Mouse (Mus musculus) spleen, adult 2 months (tissue): Measurements from ENCODE around the gene Cdk5rap3. TPM values are rescaled to one million over a fixed set of nuclear protein-coding genes. Genes with fewer than 3 reads are reported as not detected.

Experiments used
- DNase-seq, 2 experiments: peaks; one replicate each; pipeline versions ENCODE4 v3.0.0 to v3.0.0-alpha.2; 2012 to 2021; ENCODE audit warnings: low spot score in 2 of 2, low read depth in 1 of 2
- H3K27ac ChIP-seq: fragments of 200-500 bp; 2 replicates; pipeline ENCODE4 v1.5.1; 2012; ENCODE audit warnings: low read length, inconsistent platforms; ENCODE audit not compliant: insufficient read depth
- H3K27me3 ChIP-seq: fragments of 200-500 bp; 2 replicates; pipeline ENCODE4 v1.6.1; 2012; ENCODE audit warnings: mild to moderate bottlenecking, moderate library complexity, low read length, inconsistent platforms; ENCODE audit not compliant: control insufficient read depth, insufficient read depth
- H3K36me3 ChIP-seq: fragments of 200-500 bp; 2 replicates; pipeline ENCODE4 v1.6.1; 2012; ENCODE audit warnings: mild to moderate bottlenecking, low read length, inconsistent platforms; ENCODE audit not compliant: control insufficient read depth, insufficient read depth
- H3K4me1 ChIP-seq: fragments of 200-500 bp; 2 replicates; pipeline ENCODE4 v1.6.1; 2011; ENCODE audit warnings: inconsistent platforms; ENCODE audit not compliant: control insufficient read depth, insufficient read depth, insufficient read length
- H3K4me3 ChIP-seq: fragments of 200-500 bp; 2 replicates; pipeline ENCODE4 v1.5.1; 2011; ENCODE audit warnings: mild to moderate bottlenecking, inconsistent platforms; ENCODE audit not compliant: insufficient read depth, insufficient read length; ENCODE audit errors: extremely low read depth
- CTCF ChIP-seq: fragments of 200-500 bp; IDR thresholded peaks from 2 replicates; pipeline ENCODE4 v1.5.1; 2011; ENCODE audit warnings: mild to moderate bottlenecking, inconsistent platforms; ENCODE audit not compliant: insufficient read depth, insufficient read length, insufficient replicate concordance; ENCODE audit errors: extremely low read depth
- POLR2A ChIP-seq: fragments of 200-500 bp; IDR thresholded peaks from 2 replicates; pipeline ENCODE4 v1.6.1; 2011; ENCODE audit warnings: low read depth, low read length, inconsistent platforms
- WGBS: fragments of 180-500 bp; shearing (Covaris S2); methylation state at CpG from one replicate; pipeline ENCODE4 v1.1.7; 2018; 5-methylcytosine and 5-hydroxymethylcytosine counted together
- polyA plus RNA-seq: library from polyadenylated mRNA; depleted of rRNA; stranded (reverse); fragments of >200 nt; gene quantifications from 2 replicates; pipeline ENCODE4 v1.2.3, GENCODE M21; 2012

Cdk5rap3 gene
- polyA plus RNA-seq, 1 experiment, result 31.7 TPM

GRCm38 (mm10) chr11:96934921-96935356 is 18.6 kb upstream of the Cdk5rap3 start:
- H3K27ac ChIP-seq, result no peak overlapping the region
- TF ChIP-seq POLR2A (no peak), CTCF (no peak)
- 46% methylated on average over 12 of the region's 12 CpGs for WGBS
- no peaks in the 10 kb centered on the region for H3K4me1 ChIP-seq
- peak; percentile 17 to 31 for DNase-seq
- 0 out of 2 replicates have a peak, but pooled peaks cover 2% of the 10 kb centered on the region for H3K36me3 ChIP-seq
- H3K4me3 ChIP-seq, result no peak overlapping the region
- H3K27me3 ChIP-seq, result no peaks in the 10 kb centered on the region

DNA sequence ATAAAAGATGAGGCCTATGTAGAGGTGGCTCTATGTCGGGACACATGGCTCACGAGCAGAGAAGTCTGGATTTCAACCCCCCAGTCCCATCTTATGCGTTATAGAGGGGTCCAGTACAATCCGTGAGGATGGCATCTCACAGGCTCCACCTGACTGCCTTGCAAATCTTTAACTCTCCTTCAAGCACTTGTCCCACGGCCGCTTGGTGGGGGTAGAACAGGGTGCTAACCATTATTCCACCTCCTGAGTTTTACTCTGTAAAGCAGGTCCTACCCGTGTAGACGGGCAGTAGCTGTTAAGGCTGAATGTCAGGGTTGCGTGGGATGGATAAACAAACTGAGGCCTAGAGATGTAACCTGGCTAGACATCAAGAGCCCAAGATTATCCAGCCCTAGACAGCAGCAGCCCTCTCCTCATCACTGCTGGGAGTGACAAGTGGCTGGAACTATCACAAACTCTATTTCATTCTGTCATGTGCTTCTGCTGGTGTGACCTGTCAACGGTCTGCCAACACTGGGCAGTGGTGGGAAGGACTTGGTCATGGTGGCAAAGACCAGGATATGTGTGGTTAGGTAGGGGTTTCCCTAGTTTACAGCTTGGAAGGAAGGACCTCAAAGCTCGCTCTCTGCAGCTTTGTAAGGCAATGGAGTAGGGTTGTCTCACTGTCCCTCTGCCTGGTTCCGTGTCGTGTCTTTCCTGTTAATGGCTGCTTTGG is 17.4 kb upstream of the Cdk5rap3 start:
- no peaks in the 10 kb centered on the region for H3K36me3 ChIP-seq
- DNase-seq, result no peak
- H3K27ac ChIP-seq, result no peak overlapping the region
- no peaks in the 10 kb centered on the region for H3K4me1 ChIP-seq
- TF ChIP-seq POLR2A (no peak), CTCF (no peak)
- no peaks in the 10 kb centered on the region for H3K27me3 ChIP-seq
- no peak overlapping the region for H3K4me3 ChIP-seq
- WGBS, result 89% methylated on average over 13 of the region's 13 CpGs

- no peaks in the 10 kb centered on the region for H3K27me3 ChIP-seq
- no peaks in the 10 kb centered on the region for H3K36me3 ChIP-seq
- 78% methylated on average over 8 of the region's 8 CpGs for WGBS
- H3K27ac ChIP-seq, result no peak overlapping the region
- no peak for DNase-seq
- no peak overlapping the region for H3K4me3 ChIP-seq
- no peaks in the 10 kb centered on the region for H3K4me1 ChIP-seq
- TF ChIP-seq CTCF (no peak), POLR2A (no peak)
Observed at GRCm38 (mm10) chr11:96931327-96932062, 15.2 kb upstream of the Cdk5rap3 start.

DNA sequence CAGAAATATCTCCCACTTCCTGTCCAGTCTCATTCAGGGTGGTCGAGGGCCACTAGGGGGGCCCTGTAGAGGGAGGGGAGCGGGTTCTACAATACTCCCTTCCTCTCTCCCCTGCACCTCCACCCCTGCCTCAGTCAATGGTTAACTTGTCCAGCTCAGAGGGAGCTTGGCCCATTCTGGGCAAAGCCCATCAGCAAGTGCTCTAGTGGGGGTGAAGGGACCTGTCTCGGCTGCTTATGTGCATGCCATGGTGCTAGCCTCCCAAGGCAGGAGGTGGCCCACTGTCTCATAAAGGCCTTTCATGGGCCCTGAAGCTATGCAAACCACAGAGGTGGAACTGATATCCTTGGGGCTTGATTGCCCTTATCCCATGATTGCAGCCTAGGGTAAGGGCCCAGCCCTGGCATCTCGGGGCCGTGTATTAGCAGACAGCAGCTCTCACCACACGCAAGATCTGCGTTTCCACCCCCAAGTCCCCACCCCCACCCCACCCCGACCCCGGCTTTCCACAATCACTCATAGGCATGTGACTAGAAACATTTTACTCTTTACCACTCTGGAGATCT is 13.6 kb upstream of the Cdk5rap3 start:
- DNase-seq, result no peak
- Histone ChIP-seq H3K4me3 (no peak overlapping the region), H3K4me1 (no peaks in the 10 kb centered on the region; the same call in 1 of the 2 replicates), H3K27me3 (no peaks in the 10 kb centered on the region), H3K36me3 (no peaks in the 10 kb centered on the region), H3K27ac (no peak overlapping the region)
- TF ChIP-seq CTCF, result no peak
- no peak for TF ChIP-seq POLR2A
- 73% methylated on average over 9 of the region's 9 CpGs for WGBS

GRCm38 (mm10) chr11:96929096-96929765 is 12.9 kb upstream of the Cdk5rap3 start:
- Histone ChIP-seq H3K4me1 (peaks cover 2% of the 10 kb centered on the region; the same call in 1 of the 2 replicates), H3K27ac (no peak overlapping the region), H3K27me3 (no peaks in the 10 kb centered on the region), H3K4me3 (no peak overlapping the region), H3K36me3 (no peaks in the 10 kb centered on the region)
- WGBS, result 78% methylated on average over 13 of the region's 13 CpGs
- DNase-seq, result no peak
- no peak for TF ChIP-seq POLR2A
- TF ChIP-seq CTCF, result no peak

DNA sequence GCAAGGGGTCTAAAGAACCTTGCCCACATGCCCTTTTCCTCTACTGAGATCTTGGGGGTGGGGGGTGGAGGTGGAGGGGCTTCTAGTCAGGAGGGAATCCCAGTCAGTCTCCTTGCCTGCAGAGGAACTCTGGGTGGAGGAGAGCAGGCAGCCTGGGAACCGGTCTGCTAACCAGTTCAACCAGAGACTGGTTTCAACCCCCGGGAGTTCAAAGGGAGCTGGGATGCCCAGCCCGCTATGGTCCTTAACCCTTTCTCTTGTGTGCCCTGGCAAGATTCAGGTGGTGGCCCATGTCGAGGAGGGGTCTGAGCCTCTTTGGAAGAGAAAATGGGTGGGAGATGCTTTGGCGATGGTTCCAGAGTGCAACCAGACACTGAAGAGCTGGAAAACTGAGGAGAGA is 12.4 kb upstream of the Cdk5rap3 start:
- Histone ChIP-seq H3K27me3 (no peaks in the 10 kb centered on the region), H3K4me3 (no peak overlapping the region), H3K4me1 (peaks cover 2% of the 10 kb centered on the region; the same call in 1 of the 2 replicates), H3K36me3 (no peaks in the 10 kb centered on the region), H3K27ac (no peak overlapping the region)
- no peak for TF ChIP-seq CTCF
- no peak for TF ChIP-seq POLR2A
- DNase-seq, result no peak
- 58% methylated on average over 5 of the region's 5 CpGs for WGBS

- no peaks in the 10 kb centered on the region for H3K36me3 ChIP-seq
- H3K27ac ChIP-seq, result no peak within 1 kb of the TSS
- DNase-seq, result no peak
- H3K4me1 ChIP-seq, result peaks cover 2% of the 10 kb centered on the region; the same call in 1 of the 2 replicates
- no peak within 1 kb of the TSS for H3K4me3 ChIP-seq
- WGBS, result 79% methylated on average over 2 of the region's 2 CpGs
- TF ChIP-seq CTCF, result no peak
- no peak for TF ChIP-seq POLR2A
- no peaks in the 10 kb centered on the region for H3K27me3 ChIP-seq
Observed at GRCm38 (mm10) chr11:96928088-96928487, 11.8 kb upstream of the Cdk5rap3 start, which contains the start of gene Prr15l. Gene Prr15l (plus strand): TSS chr11:96928104.
